Mouse (Mus musculus): ENCODE results near the gene Ank. TPM values are rescaled to one million over a fixed set of nuclear protein-coding genes. Genes with fewer than 3 reads are reported as not detected.
A peak's percentile ranks its signal among the peaks of the same experiment; 100 is the strongest.

Gene Ank
- total RNA-seq, 2 experiments from 2014 or later, result 41.5 to 55.1 TPM

DNA sequence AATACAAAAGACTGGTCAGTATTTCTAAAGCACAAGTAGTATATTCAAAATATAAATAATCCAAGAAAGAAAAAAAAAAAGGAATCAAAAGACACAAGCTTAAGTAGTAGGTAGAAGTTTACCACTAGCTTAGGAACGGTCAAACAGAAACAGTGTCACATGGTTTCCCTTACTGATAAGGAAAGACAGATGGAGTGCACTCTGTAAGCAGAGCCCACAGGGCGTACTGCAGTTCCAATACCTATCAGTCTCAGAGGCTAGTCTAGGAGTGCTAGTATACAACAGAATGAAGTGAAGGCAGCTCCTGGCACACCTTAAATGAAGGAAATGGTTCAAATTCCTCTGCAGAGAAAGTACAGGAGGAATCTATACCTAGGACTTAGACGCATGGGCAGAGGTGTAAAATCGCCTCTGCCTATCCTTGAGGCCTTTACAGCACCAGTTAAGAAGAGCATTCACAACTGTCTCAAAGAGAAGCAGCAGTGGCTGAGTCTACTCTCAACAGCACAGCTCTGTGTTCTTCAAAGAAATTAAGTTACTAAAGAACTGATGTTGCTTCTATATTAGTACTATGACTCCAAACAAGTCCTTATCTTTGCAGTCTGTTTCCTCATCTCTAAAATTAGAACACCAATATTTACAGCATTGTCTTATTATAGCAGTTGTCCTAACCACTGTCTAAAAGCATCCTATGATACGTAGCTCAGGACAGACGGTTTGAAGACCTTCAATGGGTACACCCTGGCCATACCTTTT is 152.5 kb downstream of the Ank start:
- DNase-seq, result no peak
- intact Hi-C loops (cut with DNase I; ENCODE audit: low total_unique reads), result loop anchor here (10.0 kb wide), 1 partner anchor 294 kb away; no protein-coding TSS in a partner anchor

DNA sequence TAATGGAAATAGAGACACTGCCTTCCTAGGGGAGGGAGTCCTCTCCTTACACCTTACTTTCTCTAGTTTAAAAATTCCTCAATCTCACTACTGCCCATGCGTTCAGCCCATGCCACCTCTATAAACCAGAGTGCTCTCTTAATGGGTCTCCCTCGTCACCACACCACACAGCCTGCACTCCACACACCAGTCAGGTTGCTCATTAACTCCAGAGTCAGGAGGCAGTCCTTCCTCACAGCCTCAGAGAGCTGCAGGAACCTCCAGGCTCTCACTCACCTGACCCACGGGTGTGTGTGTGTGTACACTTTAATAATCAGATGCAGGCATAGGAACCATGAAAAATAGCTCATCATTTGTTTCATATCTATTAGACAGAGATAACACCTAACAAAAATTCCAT is 153.2 kb downstream of the Ank start:
- no peak for DNase-seq
- intact Hi-C loops (cut with DNase I; ENCODE audit: low total_unique reads), result loop anchor here (10.0 kb wide), 1 partner anchor 295 kb away; no protein-coding TSS in a partner anchor

DNA sequence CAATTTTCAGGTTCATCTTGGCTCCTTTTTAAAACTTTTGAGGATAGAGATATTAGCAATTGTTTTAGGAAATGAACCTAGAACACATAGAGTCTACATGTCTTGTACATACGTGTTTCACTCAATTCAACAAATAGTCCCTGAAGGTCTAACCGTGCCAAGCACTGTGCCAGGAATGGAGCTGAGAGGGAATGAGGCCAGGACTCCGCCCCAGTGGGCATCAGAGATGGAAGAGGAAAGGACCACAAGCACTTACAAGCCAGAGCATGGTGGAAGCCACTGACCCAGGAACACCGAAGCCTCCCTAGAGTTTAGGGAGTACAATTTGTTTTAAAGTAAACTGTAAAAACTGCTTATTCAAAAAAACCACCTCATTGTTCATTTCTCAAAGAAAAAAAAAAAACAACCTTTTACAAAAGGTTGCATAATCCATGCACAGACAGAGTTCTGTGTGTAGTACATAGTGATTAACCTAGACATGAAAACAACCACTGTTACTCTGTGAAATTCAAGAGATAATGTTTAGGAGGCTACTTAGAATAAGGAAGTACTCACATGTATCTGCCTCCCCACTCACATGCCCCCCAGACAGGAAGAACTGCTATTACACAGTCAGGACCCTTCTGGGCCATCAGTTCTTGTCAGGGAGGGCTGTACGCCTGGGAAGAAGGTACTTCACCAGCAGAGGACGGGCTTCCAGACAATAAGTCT is 154.2 kb downstream of the Ank start:
- no peak for DNase-seq
- intact Hi-C loops (cut with DNase I; ENCODE audit: low total_unique reads), result no loop called here

DNA sequence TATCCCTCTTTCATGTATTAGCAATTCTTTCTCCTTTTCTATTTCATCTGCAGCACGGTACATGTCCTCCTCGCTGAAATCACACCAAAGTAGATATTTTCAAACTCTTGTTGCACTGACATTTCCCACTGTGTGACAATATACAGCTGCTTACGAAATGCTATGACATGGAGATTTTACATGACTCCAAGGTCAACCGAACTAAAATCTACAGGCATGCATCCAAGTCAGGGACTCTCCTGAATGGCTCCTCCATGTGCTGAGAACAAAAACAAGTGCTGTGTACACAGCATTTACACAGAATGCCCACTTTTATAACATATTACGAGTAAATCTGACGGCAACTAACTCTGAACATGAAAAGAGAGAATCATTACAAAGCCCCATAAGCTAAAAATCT is 156.8 kb downstream of the Ank start:
- DNase-seq, result no peak
- intact Hi-C loops (cut with DNase I; ENCODE audit: low total_unique reads), result no loop called here

DNA sequence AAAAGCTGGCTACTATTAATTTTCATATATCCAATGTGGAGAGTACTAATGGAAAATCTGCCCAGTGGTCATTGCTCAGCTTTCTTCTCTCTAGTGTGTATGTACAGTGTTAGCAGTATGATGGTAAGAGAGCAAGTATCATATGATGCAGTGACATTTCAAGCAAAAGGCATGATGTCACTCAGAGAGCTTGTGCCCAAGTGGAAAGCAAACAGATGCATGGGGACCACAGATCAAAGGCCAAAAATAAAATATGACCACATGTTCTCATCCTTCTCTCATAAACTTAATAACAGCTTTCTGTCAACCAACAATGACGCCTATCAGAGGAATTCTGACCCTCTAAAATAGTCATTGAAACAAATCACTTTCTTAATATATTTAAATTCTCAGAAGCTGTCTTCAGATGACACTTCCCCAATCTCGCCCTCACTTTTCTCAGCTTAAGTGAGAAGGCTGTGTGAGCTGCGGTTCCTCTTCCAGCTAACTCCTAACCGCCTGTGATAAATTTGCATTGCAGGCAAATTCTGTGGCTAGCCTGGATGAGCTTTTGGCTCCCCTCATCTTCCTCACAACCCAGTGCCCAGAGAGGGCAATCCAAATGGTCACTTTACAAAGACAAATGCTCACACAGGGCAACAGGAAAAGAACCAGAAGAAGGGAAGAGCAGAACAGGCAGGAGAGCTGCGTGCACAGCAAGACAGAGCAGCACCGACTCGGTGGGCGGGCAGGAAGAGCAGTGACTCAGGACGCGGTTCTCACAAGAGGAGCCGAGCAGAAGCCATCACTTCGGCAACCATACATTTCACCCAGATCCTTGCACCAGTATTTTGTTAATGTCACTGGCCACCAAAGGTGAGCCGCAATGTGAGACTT is 158.8 kb downstream of the Ank start:
- intact Hi-C loops (cut with DNase I; ENCODE audit: low total_unique reads), result no loop called here
- no peak for DNase-seq

DNA sequence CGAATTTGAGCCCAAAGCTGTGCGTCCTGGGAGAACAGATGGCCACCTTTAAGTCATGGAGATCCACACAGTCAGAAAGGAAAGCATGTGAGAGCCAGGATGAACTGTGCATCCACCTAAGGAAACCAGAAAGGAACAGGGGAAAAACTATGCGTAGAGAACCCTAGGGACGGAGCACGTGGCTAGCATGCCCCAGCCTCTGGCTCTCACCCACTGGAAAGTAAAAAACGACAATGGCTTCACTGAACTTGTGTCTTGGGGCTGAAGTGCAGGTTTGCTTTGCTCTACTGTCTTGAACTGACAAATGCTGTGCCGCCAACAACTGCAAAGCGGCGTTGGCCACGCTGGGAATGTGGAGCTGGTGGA is 159.4 kb downstream of the Ank start:
- DNase-seq, result no peak
- intact Hi-C loops (cut with DNase I; ENCODE audit: low total_unique reads), result no loop called here

DNA sequence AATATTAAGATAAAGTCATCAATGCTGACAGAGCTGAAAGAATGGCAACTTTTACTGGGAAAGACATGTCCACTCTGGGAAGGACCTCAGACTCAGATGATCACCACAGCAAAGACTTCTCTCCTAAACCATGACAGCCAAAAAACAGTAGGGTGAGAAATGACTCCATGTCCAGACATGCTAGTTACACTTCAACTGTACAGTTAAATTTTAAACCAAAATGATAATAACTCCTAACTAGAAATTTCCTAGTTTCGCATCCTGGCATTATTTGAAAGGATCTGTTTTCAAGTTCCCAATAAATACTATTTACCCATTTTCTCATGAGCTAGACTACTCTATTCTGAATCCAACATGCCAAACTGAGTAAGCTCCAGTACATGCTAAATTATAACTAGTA is 159.8 kb downstream of the Ank start:
- intact Hi-C loops (cut with DNase I; ENCODE audit: low total_unique reads), result no loop called here
- no peak for DNase-seq

DNA sequence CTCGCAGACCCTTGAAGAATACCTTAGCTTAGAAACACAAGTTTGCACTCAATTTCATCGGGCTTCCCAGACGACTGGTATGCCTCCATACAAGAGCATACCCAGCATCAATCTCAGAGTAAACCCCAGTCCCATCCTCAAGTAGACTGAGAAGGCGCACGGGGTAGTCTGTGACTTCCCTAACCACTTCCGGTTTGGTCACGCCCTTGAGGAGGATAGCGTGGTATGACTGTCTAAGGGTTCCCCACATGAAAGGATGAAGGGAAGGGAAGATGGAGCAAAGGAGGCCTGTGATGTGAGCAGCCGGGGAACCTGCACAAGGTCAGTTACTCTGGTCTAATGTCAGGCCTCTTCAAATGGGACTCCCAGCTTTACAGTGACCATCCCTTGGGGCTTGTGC is 161.3 kb downstream of the Ank start:
- no peak for DNase-seq
- intact Hi-C loops (cut with DNase I; ENCODE audit: low total_unique reads), result no loop called here

DNA sequence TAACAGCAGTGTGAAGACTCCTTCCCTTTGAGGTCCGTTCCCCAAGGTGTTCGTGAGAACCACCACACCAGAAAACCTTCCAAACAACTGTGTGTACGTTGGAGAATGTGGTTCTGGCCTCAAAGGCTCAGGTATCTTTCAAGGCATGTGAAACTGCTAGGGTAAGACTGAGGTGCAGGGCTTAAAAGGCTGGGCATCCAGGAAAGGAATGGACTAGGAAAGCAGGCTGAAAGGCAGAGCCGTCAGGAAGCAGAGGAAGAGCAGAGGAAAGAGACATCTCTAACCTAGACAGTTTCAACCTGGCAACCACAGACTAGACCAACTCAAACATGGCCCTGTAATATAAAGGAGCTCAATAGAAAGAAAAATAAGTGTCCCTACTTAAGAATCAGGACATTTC is 162.6 kb downstream of the Ank start:
- no peak for DNase-seq
- intact Hi-C loops (cut with DNase I; ENCODE audit: low total_unique reads), result no loop called here

DNA sequence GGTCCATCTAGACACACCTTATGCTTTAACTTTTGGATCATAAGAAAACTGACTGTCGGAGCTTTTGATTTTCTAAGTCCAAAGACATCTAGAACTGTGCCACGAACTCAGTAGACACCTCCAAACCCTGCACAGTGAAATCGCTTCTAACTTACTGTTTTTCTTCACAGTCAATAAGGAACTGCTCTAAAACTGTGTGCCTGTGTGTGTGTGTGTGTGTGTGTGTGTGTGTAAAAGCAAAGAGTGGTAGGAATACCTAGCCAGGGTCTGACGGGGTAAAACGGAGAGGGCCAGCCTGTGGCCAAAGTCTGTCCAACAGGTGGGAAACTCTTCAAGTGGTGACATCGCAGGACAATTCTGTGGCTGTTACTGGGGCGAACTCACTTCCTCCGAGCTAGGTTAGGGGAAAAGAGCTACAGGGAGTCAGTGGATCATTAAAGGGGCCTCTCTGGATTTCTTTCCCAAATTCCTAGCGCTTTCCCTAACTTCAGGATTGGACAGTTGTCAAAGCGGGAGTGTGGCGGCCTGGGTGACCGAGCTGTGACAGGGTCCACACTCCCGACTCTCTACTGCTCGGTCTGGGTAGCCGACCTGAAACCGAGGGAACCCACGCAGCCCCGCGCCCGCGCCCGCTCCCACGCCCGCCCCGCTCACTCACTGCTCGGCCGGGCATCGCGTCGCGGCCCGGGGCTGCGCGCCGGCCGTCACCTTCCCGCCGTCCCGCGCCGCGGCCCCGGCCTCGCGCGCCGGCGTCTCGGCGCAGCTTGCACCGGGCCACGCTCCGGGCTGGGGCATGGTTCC is 163.5 kb downstream of the Ank start:
- intact Hi-C loops (cut with DNase I; ENCODE audit: low total_unique reads), result no loop called here
- no peak for DNase-seq

DNA sequence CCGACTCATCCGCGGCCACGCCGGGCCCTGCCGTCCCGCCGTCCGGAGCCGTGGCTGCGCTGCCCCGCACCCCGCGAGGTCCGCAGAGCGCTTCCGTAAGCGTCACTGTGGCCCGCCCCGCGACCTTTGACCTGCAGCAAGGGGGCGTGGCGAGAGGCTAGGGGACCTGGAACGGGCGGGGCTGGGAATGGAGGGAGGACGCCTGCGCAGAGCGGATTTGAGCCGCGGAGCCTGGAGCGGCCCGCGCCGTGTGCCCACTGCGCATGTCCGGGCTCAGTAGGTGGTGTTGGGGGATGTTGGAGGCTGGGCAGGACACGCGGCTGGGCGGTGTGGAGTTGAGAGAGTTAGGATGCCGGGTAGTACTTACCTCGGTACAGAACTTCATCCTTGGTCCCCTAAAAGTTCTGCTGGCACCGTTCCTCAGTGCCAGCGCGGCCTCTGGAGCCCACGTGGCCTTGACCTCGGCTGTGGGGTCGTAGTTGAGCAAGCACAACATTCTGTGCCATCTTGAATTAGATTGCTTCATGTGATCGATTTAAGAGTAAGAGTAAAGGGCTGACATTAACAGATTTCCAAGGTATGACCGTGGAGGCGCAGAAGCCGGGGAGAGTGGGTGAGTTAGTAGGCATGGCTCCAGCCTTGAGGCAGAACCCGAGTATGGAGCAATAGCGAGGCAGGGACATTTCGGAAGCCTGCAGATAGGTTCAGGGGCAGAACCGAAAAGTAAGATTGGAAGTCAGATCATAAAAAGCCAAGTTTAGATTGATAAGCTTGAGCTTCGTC is 164.3 kb downstream of the Ank start, which contains the start of gene Otulin:
TSS of gene Otulin (minus strand) at position 93 of the 783 bp plus-strand sequence.
- peak; percentile 99 for DNase-seq
- intact Hi-C loops (cut with DNase I; ENCODE audit: low total_unique reads), result no loop called here

DNA sequence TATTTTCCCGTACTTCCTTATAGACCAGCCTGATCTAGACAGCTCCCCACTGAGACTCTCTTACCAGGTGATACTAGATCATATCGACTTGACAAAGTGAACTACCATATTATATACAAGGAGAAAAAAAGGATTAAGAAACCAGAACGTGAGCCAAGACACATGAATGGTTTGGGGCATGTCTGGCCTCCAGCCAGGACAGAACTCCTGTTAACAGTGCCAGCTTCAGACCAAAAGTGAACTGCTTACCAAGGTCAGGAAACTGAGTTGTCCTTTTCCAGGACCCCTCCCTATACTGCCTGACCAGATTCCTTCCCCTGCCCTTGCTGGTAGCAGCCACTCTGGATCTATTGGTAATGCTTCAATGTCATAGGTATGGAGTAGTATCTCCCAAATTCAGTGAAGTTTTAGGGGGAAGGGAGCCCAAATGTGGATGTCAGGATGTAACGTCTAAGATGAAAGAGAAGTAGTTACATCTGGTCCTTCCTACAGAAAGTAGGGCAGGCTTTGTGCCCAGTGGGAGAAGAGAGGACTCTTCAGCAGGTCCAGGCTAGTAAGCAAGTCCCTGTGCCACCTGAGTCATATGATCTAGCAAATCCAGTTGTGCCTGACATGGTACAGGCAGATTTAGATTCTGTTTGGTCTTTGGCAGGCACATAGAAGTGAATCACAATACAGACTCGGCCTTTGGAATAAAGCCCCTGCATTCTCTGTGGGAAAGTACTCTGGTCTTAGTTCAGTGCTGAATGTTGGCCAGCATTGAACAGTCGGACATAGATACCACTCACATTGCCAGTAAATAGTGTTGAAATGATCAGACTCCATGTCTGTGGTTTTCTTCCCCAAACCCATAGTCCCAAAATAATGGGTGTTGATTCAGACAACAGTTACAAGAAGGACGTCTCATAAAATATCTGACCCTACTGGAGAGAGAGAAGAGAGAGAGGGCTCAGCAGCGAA is 167.7 kb downstream of the Ank start:
- no peak for DNase-seq
- intact Hi-C loops (cut with DNase I; ENCODE audit: low total_unique reads), result no loop called here

DNA sequence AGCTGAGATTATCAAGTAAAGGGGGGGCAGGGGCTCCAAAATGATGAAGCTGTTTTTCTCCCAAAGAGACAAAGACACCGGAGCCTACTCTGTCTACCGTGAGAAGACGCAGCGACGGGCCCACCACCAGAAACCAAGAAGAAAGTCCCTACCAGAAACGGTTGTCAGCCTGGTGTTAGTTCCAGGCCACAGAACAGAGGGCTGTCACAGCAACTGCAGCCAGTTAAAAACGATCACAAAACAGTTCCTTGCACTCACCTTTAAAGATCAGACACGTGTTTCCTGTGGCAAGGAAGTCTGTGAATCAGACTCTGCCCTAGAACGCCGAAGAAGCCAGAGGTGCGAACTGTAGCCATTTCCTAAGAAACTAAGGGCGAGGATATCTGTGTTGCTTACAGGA is 174.7 kb downstream of the Ank start:
- intact Hi-C loops (cut with DNase I; ENCODE audit: low total_unique reads), result loop anchor here (10.0 kb wide), 1 partner anchor 326 kb away; no protein-coding TSS in a partner anchor
- DNase-seq, result no peak

DNA sequence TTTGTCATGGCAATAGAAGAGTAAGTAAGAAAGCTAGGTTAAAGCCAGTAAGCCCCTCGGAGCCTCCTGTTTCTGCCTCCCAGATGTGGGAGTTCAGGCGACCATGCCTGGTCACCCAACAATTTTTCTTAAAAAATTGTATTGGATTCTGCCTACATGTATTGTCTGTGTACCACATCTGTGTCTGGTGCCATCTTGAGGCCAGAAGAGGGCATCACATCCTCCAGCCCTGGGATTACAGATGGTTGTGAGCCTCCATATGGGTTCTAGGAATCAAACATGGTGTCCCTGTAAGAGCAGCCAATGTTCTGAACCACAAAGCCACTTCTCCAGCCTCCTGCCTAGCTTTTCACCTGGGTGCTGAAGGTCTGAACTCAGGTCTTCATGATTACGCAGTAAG is 176.4 kb downstream of the Ank start:
- no peak for DNase-seq
- intact Hi-C loops (cut with DNase I; ENCODE audit: low total_unique reads), result loop anchor here (10.0 kb wide), 1 partner anchor 328 kb away; no protein-coding TSS in a partner anchor
